Mouse (Mus musculus) liver, adult 2 months (tissue): ENCODE results near the gene Prr22.

Experiments used
- CTCF ChIP-seq: fragments of 200-500 bp; IDR thresholded peaks from 2 replicates; pipeline ENCODE4 v1.5.1; 2011; ENCODE audit warnings: low read depth, low read length, control low read depth
- POLR2A ChIP-seq: fragments of 200-500 bp; IDR thresholded peaks from 2 replicates; pipeline ENCODE4 v1.6.1; 2011; ENCODE audit warnings: low read length, control low read depth; ENCODE audit not compliant: insufficient read depth; ENCODE audit errors: extremely low read depth

DNA sequence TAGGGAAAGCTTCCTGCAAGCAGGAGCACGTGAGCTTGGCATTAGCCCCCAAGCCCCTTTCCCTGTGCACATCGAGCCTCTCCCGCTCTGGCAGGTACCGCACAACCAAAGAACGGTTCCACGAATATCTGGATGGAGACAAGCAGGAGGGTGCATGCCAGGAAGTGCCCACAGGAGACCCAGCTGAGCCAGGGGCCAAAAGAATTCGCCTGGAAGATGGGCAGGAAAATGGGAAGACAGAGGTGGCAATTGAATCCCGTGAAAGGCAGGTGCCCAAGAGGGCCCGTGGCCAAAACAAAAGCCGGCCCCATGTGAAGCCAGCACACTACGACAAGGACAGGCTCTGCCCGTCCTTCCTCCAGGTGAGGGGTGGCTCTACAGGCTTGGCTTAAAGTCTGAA is 4.6 kb upstream of the Prr22 start:
- TF ChIP-seq CTCF (no peak), POLR2A (no peak)
